Mouse (Mus musculus): ENCODE data around the gene Hs3st1. TPM values are rescaled to one million over a fixed set of nuclear protein-coding genes. Genes with fewer than 3 reads are reported as not detected.

Hs3st1 gene
- polyA plus RNA-seq, 1 experiment from 2014 or later, result 8.8 TPM

- Histone ChIP-seq H3K27ac (replicated peaks) (no peak overlapping the region), H3K4me1 (replicated peaks; ENCODE audit: control insufficient read depth, insufficient read depth) (no peaks in the 10 kb centered on the region), H3K9ac (ENCODE audit: low read length) (no peak overlapping the region), H3K4me3 (ENCODE audit: low read depth, low read length) (no peak overlapping the region), H3K27me3 (ENCODE audit: control insufficient read depth, insufficient read depth, low read length) (no peaks in the 10 kb centered on the region), H3K4me2 (replicated peaks; ENCODE audit: low read depth) (no peak overlapping the region), H3K36me3 (ENCODE audit: control insufficient read depth, insufficient read depth, low read length) (no peaks in the 10 kb centered on the region), H3K9me3 (ENCODE audit: control insufficient read depth, low read length) (no peaks in the 10 kb centered on the region)
- ATAC-seq (ENCODE audit: low FRiP score, low TSS enrichment), result no peak
- no peak for TF ChIP-seq CTCF (IDR thresholded peaks at IDR 0.05; ENCODE audit: low read depth)
- TF ChIP-seq EP300 (optimal IDR thresholded peaks at IDR 0.05), result no peak
- WGBS, result 41% methylated on average over 5 of the region's 5 CpGs
- DNase-seq (ENCODE audit: low spot score), result no peak
Observed at GRCm38 (mm10) chr5:39733013-39733749, 22.1 kb downstream of the Hs3st1 start.

- Histone ChIP-seq H3K9ac (ENCODE audit: low read length) (no peak overlapping the region), H3K4me1 (replicated peaks; ENCODE audit: control insufficient read depth, insufficient read depth) (no peaks in the 10 kb centered on the region), H3K4me3 (ENCODE audit: low read depth, low read length) (no peak overlapping the region), H3K36me3 (ENCODE audit: control insufficient read depth, insufficient read depth, low read length) (no peaks in the 10 kb centered on the region), H3K9me3 (ENCODE audit: control insufficient read depth, low read length) (no peaks in the 10 kb centered on the region), H3K27me3 (ENCODE audit: control insufficient read depth, insufficient read depth, low read length) (no peaks in the 10 kb centered on the region), H3K27ac (replicated peaks) (peak overlapping the region; percentile 87), H3K4me2 (replicated peaks; ENCODE audit: low read depth) (no peak overlapping the region)
- DNase-seq (ENCODE audit: low spot score) (peak; percentile 54), ATAC-seq (ENCODE audit: low FRiP score, low TSS enrichment) (peak; percentile 98)
- TF ChIP-seq CTCF (IDR thresholded peaks at IDR 0.05; ENCODE audit: low read depth), result no peak
- TF ChIP-seq EP300 (optimal IDR thresholded peaks at IDR 0.05), result peak; percentile 91
- 50% methylated on average over 13 of the region's 13 CpGs for WGBS
Observed at GRCm38 (mm10) chr5:39715694-39716550, 39.4 kb downstream of the Hs3st1 start.

- Histone ChIP-seq H3K9me3 (ENCODE audit: control insufficient read depth, low read length) (no peaks in the 10 kb centered on the region), H3K4me3 (ENCODE audit: low read depth, low read length) (no peak overlapping the region), H3K4me2 (replicated peaks; ENCODE audit: low read depth) (no peak overlapping the region), H3K4me1 (replicated peaks; ENCODE audit: control insufficient read depth, insufficient read depth) (no peaks in the 10 kb centered on the region), H3K36me3 (ENCODE audit: control insufficient read depth, insufficient read depth, low read length) (no peaks in the 10 kb centered on the region), H3K9ac (ENCODE audit: low read length) (no peak overlapping the region), H3K27me3 (ENCODE audit: control insufficient read depth, insufficient read depth, low read length) (no peaks in the 10 kb centered on the region), H3K27ac (replicated peaks) (peak overlapping the region; percentile 87)
- ATAC-seq (ENCODE audit: low FRiP score, low TSS enrichment) (peak; percentile 66), DNase-seq (ENCODE audit: low spot score) (peak; percentile 47)
- TF ChIP-seq EP300 (optimal IDR thresholded peaks at IDR 0.05) (no peak), CTCF (IDR thresholded peaks at IDR 0.05; ENCODE audit: low read depth) (no peak)
- 54% methylated on average over 5 of the region's 5 CpGs for WGBS
Observed at GRCm38 (mm10) chr5:39715193-39715592, 40.1 kb downstream of the Hs3st1 start.

- H3K4me3 ChIP-seq (ENCODE audit: low read depth, low read length), result no peak overlapping the region
- no peak overlapping the region for H3K9ac ChIP-seq (ENCODE audit: low read length)
- no peak overlapping the region for H3K27ac ChIP-seq (replicated peaks)
- H3K4me2 ChIP-seq (replicated peaks; ENCODE audit: low read depth), result no peak overlapping the region
- no peaks in the 10 kb centered on the region for H3K9me3 ChIP-seq (ENCODE audit: control insufficient read depth, low read length)
- H3K4me1 ChIP-seq (replicated peaks; ENCODE audit: control insufficient read depth, insufficient read depth), result no peaks in the 10 kb centered on the region
- no peak for ATAC-seq (ENCODE audit: low FRiP score, low TSS enrichment)
- WGBS, result 66% methylated on average over 3 of the region's 3 CpGs
- no peak for DNase-seq (ENCODE audit: low spot score)
- H3K27me3 ChIP-seq (ENCODE audit: control insufficient read depth, insufficient read depth, low read length), result no peaks in the 10 kb centered on the region
- TF ChIP-seq CTCF (IDR thresholded peaks at IDR 0.05; ENCODE audit: low read depth), result no peak
- no peak for TF ChIP-seq EP300 (optimal IDR thresholded peaks at IDR 0.05)
- H3K36me3 ChIP-seq (ENCODE audit: control insufficient read depth, insufficient read depth, low read length), result no peaks in the 10 kb centered on the region
Observed at GRCm38 (mm10) chr5:39705539-39705938, 49.7 kb downstream of the Hs3st1 start.

- no peak for DNase-seq (ENCODE audit: low spot score)
- Histone ChIP-seq H3K36me3 (ENCODE audit: control insufficient read depth, insufficient read depth, low read length) (no peaks in the 10 kb centered on the region), H3K4me1 (replicated peaks; ENCODE audit: control insufficient read depth, insufficient read depth) (no peaks in the 10 kb centered on the region), H3K4me3 (ENCODE audit: low read depth, low read length) (no peak overlapping the region), H3K9me3 (ENCODE audit: control insufficient read depth, low read length) (no peaks in the 10 kb centered on the region), H3K27me3 (ENCODE audit: control insufficient read depth, insufficient read depth, low read length) (no peaks in the 10 kb centered on the region), H3K9ac (ENCODE audit: low read length) (no peak overlapping the region), H3K4me2 (replicated peaks; ENCODE audit: low read depth) (no peak overlapping the region), H3K27ac (replicated peaks) (no peak overlapping the region)
- ATAC-seq (ENCODE audit: low FRiP score, low TSS enrichment), result no peak
- WGBS, result 95% methylated on average over 4 of the region's 4 CpGs
- no peak for TF ChIP-seq CTCF (IDR thresholded peaks at IDR 0.05; ENCODE audit: low read depth)
- no peak for TF ChIP-seq EP300 (optimal IDR thresholded peaks at IDR 0.05)
Observed at GRCm38 (mm10) chr5:39660826-39661225, 94.4 kb downstream of the Hs3st1 start.

- DNase-seq (ENCODE audit: low spot score), result no peak
- no peak overlapping the region for H3K4me2 ChIP-seq (replicated peaks; ENCODE audit: low read depth)
- no peaks in the 10 kb centered on the region for H3K27me3 ChIP-seq (ENCODE audit: control insufficient read depth, insufficient read depth, low read length)
- H3K4me3 ChIP-seq (ENCODE audit: low read depth, low read length), result no peak overlapping the region
- no peak for ATAC-seq (ENCODE audit: low FRiP score, low TSS enrichment)
- no peak overlapping the region for H3K27ac ChIP-seq (replicated peaks)
- no peaks in the 10 kb centered on the region for H3K4me1 ChIP-seq (replicated peaks; ENCODE audit: control insufficient read depth, insufficient read depth)
- 69% methylated on average over 2 of the region's 2 CpGs for WGBS
- H3K9ac ChIP-seq (ENCODE audit: low read length), result no peak overlapping the region
- no peaks in the 10 kb centered on the region for H3K36me3 ChIP-seq (ENCODE audit: control insufficient read depth, insufficient read depth, low read length)
- no peak for TF ChIP-seq CTCF (IDR thresholded peaks at IDR 0.05; ENCODE audit: low read depth)
- peak; percentile 25 for TF ChIP-seq EP300 (optimal IDR thresholded peaks at IDR 0.05)
- no peaks in the 10 kb centered on the region for H3K9me3 ChIP-seq (ENCODE audit: control insufficient read depth, low read length)
Observed at GRCm38 (mm10) chr5:39659417-39659816, 95.9 kb downstream of the Hs3st1 start.

Measured in stomach, postnatal 0 days (tissue).